Mouse (Mus musculus): ENCODE measurements around the gene Map7d1. TPM values are rescaled to one million over a fixed set of nuclear protein-coding genes. Genes with fewer than 3 reads are reported as not detected.

Gene Map7d1
- total RNA-seq, 2 experiments from 2014 or later: 177 to 199 TPM

- no peak overlapping the region for H3K4me3 ChIP-seq
- H3K27ac ChIP-seq: peak overlapping the region; percentile 97; the same call in 1 of the 2 replicates
- DNase-seq: no peak
- no peak for TF ChIP-seq CTCF (IDR thresholded peaks at IDR 0.05)
- intact Hi-C loops (cut with DNase I): no loop called here
These were observed 51.4 kb downstream of the Map7d1 start for GRCm38 (mm10) chr4:126204661-126205230.

GRCm38 (mm10) chr4:126204016-126204415 lies 52.1 kb downstream of the Map7d1 start:
- no peak for TF ChIP-seq CTCF (IDR thresholded peaks at IDR 0.05)
- no peak for DNase-seq
- intact Hi-C loops (cut with DNase I): no loop called here
- H3K4me3 ChIP-seq: no peak overlapping the region
- H3K27ac ChIP-seq: peak overlapping the region; percentile 97

GRCm38 (mm10) chr4:126203336-126203895 lies 52.7 kb downstream of the Map7d1 start:
- H3K4me3 ChIP-seq: peak overlapping the region; percentile 86
- DNase-seq: no peak
- intact Hi-C loops (cut with DNase I): no loop called here
- no peak for TF ChIP-seq CTCF (IDR thresholded peaks at IDR 0.05)
- peak overlapping the region; percentile 97 for H3K27ac ChIP-seq

GRCm38 (mm10) chr4:126202303-126203181 lies 53.6 kb downstream of the Map7d1 start, which contains the start of gene Thrap3:
Gene Thrap3 (minus strand): TSS chr4:126202760.
- intact Hi-C loops (cut with DNase I): no loop called here
- DNase-seq: peak; percentile 100
- no peak for TF ChIP-seq CTCF (IDR thresholded peaks at IDR 0.05)
- peak within 1 kb of the TSS; percentile 86 for H3K4me3 ChIP-seq
- peak within 1 kb of the TSS; percentile 97 for H3K27ac ChIP-seq

- Histone ChIP-seq H3K27ac (peak overlapping the region; percentile 97), H3K4me3 (peak overlapping the region; percentile 86)
- intact Hi-C loops (cut with DNase I): no loop called here
- TF ChIP-seq CTCF (IDR thresholded peaks at IDR 0.05): peak; percentile 23
- peak; percentile 43 for DNase-seq
These were observed 54.4 kb downstream of the Map7d1 start for GRCm38 (mm10) chr4:126201514-126202302.

GRCm38 (mm10) chr4:126200656-126201055 lies 55.5 kb downstream of the Map7d1 start:
- peak overlapping the region; percentile 86 for H3K4me3 ChIP-seq
- no peak for DNase-seq
- intact Hi-C loops (cut with DNase I): no loop called here
- no peak for TF ChIP-seq CTCF (IDR thresholded peaks at IDR 0.05)
- peak overlapping the region; percentile 97 for H3K27ac ChIP-seq

GRCm38 (mm10) chr4:126200036-126200435 lies 56.1 kb downstream of the Map7d1 start:
- H3K4me3 ChIP-seq: peak overlapping the region; percentile 86
- no peak for DNase-seq
- intact Hi-C loops (cut with DNase I): no loop called here
- peak overlapping the region; percentile 97 for H3K27ac ChIP-seq
- TF ChIP-seq CTCF (IDR thresholded peaks at IDR 0.05): no peak

GRCm38 (mm10) chr4:126199556-126199955 lies 56.6 kb downstream of the Map7d1 start:
- peak; percentile 41 for DNase-seq
- Histone ChIP-seq H3K4me3 (peak overlapping the region; percentile 86), H3K27ac (peak overlapping the region; percentile 97)
- no peak for TF ChIP-seq CTCF (IDR thresholded peaks at IDR 0.05)
- intact Hi-C loops (cut with DNase I): no loop called here

GRCm38 (mm10) chr4:126197485-126197884 lies 58.7 kb downstream of the Map7d1 start:
- Histone ChIP-seq H3K27ac (peak overlapping the region; percentile 97), H3K4me3 (peak overlapping the region; percentile 32; the same call in 1 of the 2 replicates)
- intact Hi-C loops (cut with DNase I): no loop called here
- TF ChIP-seq CTCF (IDR thresholded peaks at IDR 0.05): no peak
- DNase-seq: no peak

- Histone ChIP-seq H3K27ac (no peak overlapping the region), H3K4me3 (no peak overlapping the region)
- intact Hi-C loops (cut with DNase I): no loop called here
- TF ChIP-seq CTCF (IDR thresholded peaks at IDR 0.05): no peak
- DNase-seq: no peak
These were observed 61.2 kb downstream of the Map7d1 start for GRCm38 (mm10) chr4:126194916-126195315.

- TF ChIP-seq CTCF (IDR thresholded peaks at IDR 0.05): no peak
- Histone ChIP-seq H3K4me3 (no peak overlapping the region), H3K27ac (no peak overlapping the region)
- DNase-seq: no peak
- intact Hi-C loops (cut with DNase I): no loop called here
These were observed 61.9 kb downstream of the Map7d1 start for GRCm38 (mm10) chr4:126194216-126194615.

GRCm38 (mm10) chr4:126190636-126191035 lies 65.5 kb downstream of the Map7d1 start:
- TF ChIP-seq CTCF (IDR thresholded peaks at IDR 0.05): no peak
- Histone ChIP-seq H3K27ac (no peak overlapping the region), H3K4me3 (no peak overlapping the region)
- DNase-seq: no peak
- intact Hi-C loops (cut with DNase I): no loop called here

Data from gastrocnemius, adult 2 months (tissue).